Mouse (Mus musculus): ENCODE measurements around the gene Mocs3.

DNA sequence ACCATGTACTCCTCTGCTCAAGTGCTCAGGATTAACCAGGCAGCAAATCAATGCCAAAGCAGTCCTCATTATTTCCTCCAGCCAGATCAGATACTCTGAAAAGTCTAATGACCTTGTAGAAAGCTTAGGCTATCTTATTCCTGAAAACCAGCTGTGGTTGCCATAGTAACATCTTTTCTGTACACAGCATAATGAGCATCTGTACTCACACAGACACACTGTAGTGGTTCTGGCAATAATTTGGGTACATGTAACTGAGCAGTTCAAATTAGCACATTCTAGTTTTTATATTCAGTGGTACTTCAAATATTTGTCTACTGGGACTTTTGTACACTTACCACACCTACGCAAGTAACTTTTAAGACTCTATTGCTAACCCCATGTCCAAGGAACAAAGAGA lies 32.0 kb upstream of the Mocs3 start:
- TF ChIP-seq CTCF (IDR thresholded peaks at IDR 0.05; ENCODE audit: low read depth) (no peak), EP300 (IDR thresholded peaks at IDR 0.05; ENCODE audit: low read depth) (no peak)
